Mouse (Mus musculus): Measurements from ENCODE around the gene Trmu. TPM values are rescaled to one million over a fixed set of nuclear protein-coding genes. Genes with fewer than 3 reads are reported as not detected.
"Not testable (repeated sequence)": the region's sequence is repeated elsewhere in the genome, so short reads cannot be mapped to it uniquely, and the experiment has no call there.

Trmu gene
- 10 to 100 TPM; 21.8 to 49.7 (median 33.9) TPM for total RNA-seq (2022)

GRCm38 (mm10) chr15:85878848-85879497 lies at the start of gene Trmu:
Gene Trmu, plus strand, starts transcription at chr15:85879312.
- peak; percentile 88 for DNase-seq

GRCm38 (mm10) chr15:85829470-85829869 lies 49.6 kb upstream of the Trmu start:
- DNase-seq = no peak

- peak; percentile 79 for DNase-seq
Measured at GRCm38 (mm10) chr15:85831954-85832590, 47.0 kb upstream of the Trmu start, which contains the start of gene Ttc38. Gene Ttc38, plus strand, starts transcription at chr15:85832306.

GRCm38 (mm10) chr15:85832599-85832998 lies 46.5 kb upstream of the Trmu start:
- no peak for DNase-seq

GRCm38 (mm10) chr15:85835335-85835734 lies 43.8 kb upstream of the Trmu start:
- no peak for DNase-seq

- DNase-seq = no peak
Measured at GRCm38 (mm10) chr15:85836887-85837286, 42.2 kb upstream of the Trmu start.

- no peak for DNase-seq
Measured at GRCm38 (mm10) chr15:85840983-85841382, 38.1 kb upstream of the Trmu start.

GRCm38 (mm10) chr15:85841796-85842360 lies 37.2 kb upstream of the Trmu start:
- no peak for DNase-seq

- DNase-seq = no peak
Measured at GRCm38 (mm10) chr15:85845071-85845470, 34.0 kb upstream of the Trmu start.

GRCm38 (mm10) chr15:85851656-85852392 lies 27.3 kb upstream of the Trmu start:
- DNase-seq = no peak

GRCm38 (mm10) chr15:85858980-85859489 lies 20.1 kb upstream of the Trmu start:
- no peak for DNase-seq

- peak; percentile 94 for DNase-seq
Measured at GRCm38 (mm10) chr15:85859490-85860031, 19.6 kb upstream of the Trmu start, which contains the start of gene Gtse1. Gene Gtse1, plus strand, starts transcription at chr15:85859745.

GRCm38 (mm10) chr15:85865913-85866312 lies 13.2 kb upstream of the Trmu start:
- not testable (repeated sequence) for DNase-seq

- DNase-seq = peak; percentile 50
Measured at GRCm38 (mm10) chr15:85867696-85868095, 11.4 kb upstream of the Trmu start.

- no peak for DNase-seq
Measured at GRCm38 (mm10) chr15:85877336-85877735, 1.8 kb upstream of the Trmu start.

GRCm38 (mm10) chr15:85879498-85879895 lies 385 bp downstream of the Trmu start:
- DNase-seq = no peak

GRCm38 (mm10) chr15:85885606-85886005 lies 6.5 kb downstream of the Trmu start:
- no peak for DNase-seq

- DNase-seq = no peak
Measured at GRCm38 (mm10) chr15:85889235-85889634, 10.1 kb downstream of the Trmu start.

- DNase-seq = no peak
Measured at GRCm38 (mm10) chr15:85891971-85892370, 12.9 kb downstream of the Trmu start.

GRCm38 (mm10) chr15:85892498-85893118 lies 13.5 kb downstream of the Trmu start:
- DNase-seq = no peak

- no peak for DNase-seq
Measured at GRCm38 (mm10) chr15:85893871-85894270, 14.8 kb downstream of the Trmu start.

- DNase-seq = no peak
Measured at GRCm38 (mm10) chr15:85896284-85896683, 17.2 kb downstream of the Trmu start.

All from adrenal gland, adult 8-10 months (tissue).